Mouse (Mus musculus): Measurements from ENCODE around the gene Naaa. TPM values are rescaled to one million over a fixed set of nuclear protein-coding genes. Genes with fewer than 3 reads are reported as not detected.

The Naaa gene
- polyA plus RNA-seq, 1 experiment from 2014 or later, result 6.3 TPM

DNA sequence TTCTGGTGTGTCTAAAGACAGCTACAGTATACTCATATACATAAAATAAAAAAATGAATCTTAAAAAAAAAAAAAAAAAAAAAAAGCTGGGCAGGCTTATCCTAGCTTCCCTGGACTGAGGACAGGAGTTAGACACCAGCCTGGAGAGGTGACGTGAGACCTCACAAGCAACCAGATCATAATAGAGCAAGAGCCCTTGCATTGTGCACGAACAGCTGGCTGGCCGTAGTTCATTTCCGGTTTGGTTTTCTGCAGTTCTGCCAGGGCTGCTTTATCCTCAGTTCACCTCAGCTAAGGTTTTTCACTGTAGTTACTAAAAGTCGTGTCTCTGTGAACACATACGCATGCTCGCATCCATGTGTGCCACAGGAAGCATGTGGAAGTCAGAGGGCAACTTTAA lies 50.2 kb downstream of the Naaa start:
- Histone ChIP-seq H3K36me3 (ENCODE audit: control insufficient read depth, insufficient read depth, low read length) (no peaks in the 10 kb centered on the region), H3K9me3 (ENCODE audit: control insufficient read depth, low read length) (no peaks in the 10 kb centered on the region), H3K4me2 (ENCODE audit: low read length) (no peak overlapping the region), H3K4me1 (ENCODE audit: control insufficient read depth in 2 of 2, insufficient read depth in 2 of 2, low read length in 2 of 2) (no peaks in the 10 kb centered on the region; a peak in 1 of 4 replicates), H3K27me3 (ENCODE audit: control insufficient read depth, insufficient read depth, low read length) (no peaks in the 10 kb centered on the region), H3K9ac (ENCODE audit: low read length) (no peak overlapping the region), H3K4me3 (ENCODE audit: control insufficient read depth in 1 of 2, insufficient read depth in 1 of 2, low read depth in 1 of 2, low read length in 2 of 2) (no peak overlapping the region), H3K27ac (replicated peaks in 1 of 2; ENCODE audit: control insufficient read depth in 1 of 2, insufficient read depth in 1 of 2, low read depth in 2 of 2, low read length in 2 of 2) (no peak overlapping the region)
- WGBS, result 76% methylated on average over 7 of the region's 7 CpGs
- no peak for ATAC-seq (ENCODE audit: insufficient number of reproducible peaks, insufficient read depth, low FRiP score, low read depth)

DNA sequence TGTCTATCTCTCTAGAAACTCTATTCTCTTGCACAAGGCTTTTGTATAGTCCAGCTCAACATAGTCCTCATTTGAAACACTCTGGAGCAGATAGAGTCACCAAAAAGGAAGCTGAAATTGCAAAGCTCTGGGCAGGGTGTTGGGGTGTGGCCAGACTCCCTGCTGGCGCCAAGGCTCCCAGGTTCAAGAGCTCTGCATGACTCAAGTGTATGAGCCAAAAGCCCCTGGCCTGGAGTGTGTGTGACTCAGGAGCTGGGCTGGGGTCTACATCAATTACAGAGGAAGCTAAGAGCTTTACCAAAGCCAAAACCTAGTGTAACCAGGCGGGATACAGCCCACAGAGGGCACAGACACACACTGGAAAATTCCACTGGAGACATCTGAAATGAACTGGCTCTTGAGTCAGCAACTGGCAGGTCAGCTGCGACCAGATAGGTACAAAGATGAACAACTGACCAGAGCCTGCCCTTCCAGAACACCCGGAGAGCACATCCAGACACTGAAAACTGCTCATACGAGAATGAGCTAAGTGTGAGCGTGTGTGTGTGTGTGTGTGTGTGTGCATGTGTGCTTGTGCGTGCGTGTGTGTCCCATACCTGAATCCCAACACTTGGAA lies 57.6 kb downstream of the Naaa start:
- Histone ChIP-seq H3K4me3 (ENCODE audit: control insufficient read depth in 1 of 2, insufficient read depth in 1 of 2, low read depth in 1 of 2, low read length in 2 of 2) (no peak overlapping the region), H3K27me3 (ENCODE audit: control insufficient read depth, insufficient read depth, low read length) (no peaks in the 10 kb centered on the region), H3K36me3 (ENCODE audit: control insufficient read depth, insufficient read depth, low read length) (no peaks in the 10 kb centered on the region), H3K9me3 (ENCODE audit: control insufficient read depth, low read length) (no peaks in the 10 kb centered on the region), H3K4me2 (ENCODE audit: low read length) (no peak overlapping the region), H3K9ac (ENCODE audit: low read length) (no peak overlapping the region), H3K27ac (replicated peaks in 1 of 2; ENCODE audit: control insufficient read depth in 1 of 2, insufficient read depth in 1 of 2, low read depth in 2 of 2, low read length in 2 of 2) (no peak overlapping the region), H3K4me1 (ENCODE audit: control insufficient read depth in 2 of 2, insufficient read depth in 2 of 2, low read length in 2 of 2) (peaks cover 2 to 7% of the 10 kb centered on the region in 2 experiments; a peak in 3 of 4 replicates)
- ATAC-seq (ENCODE audit: insufficient number of reproducible peaks, insufficient read depth, low FRiP score, low read depth), result no peak
- WGBS, result 79% methylated on average over 8 of the region's 8 CpGs

DNA sequence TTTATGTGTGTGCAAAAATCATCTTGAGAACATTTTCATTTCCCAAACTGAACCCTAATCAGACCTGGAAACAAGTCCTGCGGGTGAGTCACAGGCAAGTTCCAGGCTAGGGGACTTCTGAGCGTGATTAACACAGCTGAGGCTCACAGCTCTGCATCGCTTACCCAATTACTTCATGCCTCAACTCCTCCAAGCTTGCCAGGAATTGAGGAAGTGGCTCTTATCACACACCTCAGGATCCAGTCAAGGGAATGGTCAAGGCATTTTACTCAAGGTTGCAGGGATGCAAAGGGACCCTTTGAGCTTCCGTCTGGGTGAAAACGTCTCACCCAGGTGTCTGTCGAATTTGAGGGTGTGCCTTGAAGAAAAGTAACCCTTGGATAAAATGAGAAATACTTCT lies 58.1 kb downstream of the Naaa start:
- H3K4me3 ChIP-seq (ENCODE audit: control insufficient read depth in 1 of 2, insufficient read depth in 1 of 2, low read depth in 1 of 2, low read length in 2 of 2), result no peak overlapping the region
- no peak overlapping the region for H3K4me2 ChIP-seq (ENCODE audit: low read length)
- no peak overlapping the region for H3K9ac ChIP-seq (ENCODE audit: low read length)
- H3K36me3 ChIP-seq (ENCODE audit: control insufficient read depth, insufficient read depth, low read length), result no peaks in the 10 kb centered on the region
- no peak for ATAC-seq (ENCODE audit: insufficient number of reproducible peaks, insufficient read depth, low FRiP score, low read depth)
- 38% methylated on average over 6 of the region's 6 CpGs for WGBS
- peaks cover 2 to 7% of the 10 kb centered on the region in 2 experiments; a peak in 3 of 4 replicates for H3K4me1 ChIP-seq (ENCODE audit: control insufficient read depth in 2 of 2, insufficient read depth in 2 of 2, low read length in 2 of 2)
- H3K27ac ChIP-seq (replicated peaks in 1 of 2; ENCODE audit: control insufficient read depth in 1 of 2, insufficient read depth in 1 of 2, low read depth in 2 of 2, low read length in 2 of 2), result no peak overlapping the region
- no peaks in the 10 kb centered on the region for H3K9me3 ChIP-seq (ENCODE audit: control insufficient read depth, low read length)
- H3K27me3 ChIP-seq (ENCODE audit: control insufficient read depth, insufficient read depth, low read length), result no peaks in the 10 kb centered on the region

DNA sequence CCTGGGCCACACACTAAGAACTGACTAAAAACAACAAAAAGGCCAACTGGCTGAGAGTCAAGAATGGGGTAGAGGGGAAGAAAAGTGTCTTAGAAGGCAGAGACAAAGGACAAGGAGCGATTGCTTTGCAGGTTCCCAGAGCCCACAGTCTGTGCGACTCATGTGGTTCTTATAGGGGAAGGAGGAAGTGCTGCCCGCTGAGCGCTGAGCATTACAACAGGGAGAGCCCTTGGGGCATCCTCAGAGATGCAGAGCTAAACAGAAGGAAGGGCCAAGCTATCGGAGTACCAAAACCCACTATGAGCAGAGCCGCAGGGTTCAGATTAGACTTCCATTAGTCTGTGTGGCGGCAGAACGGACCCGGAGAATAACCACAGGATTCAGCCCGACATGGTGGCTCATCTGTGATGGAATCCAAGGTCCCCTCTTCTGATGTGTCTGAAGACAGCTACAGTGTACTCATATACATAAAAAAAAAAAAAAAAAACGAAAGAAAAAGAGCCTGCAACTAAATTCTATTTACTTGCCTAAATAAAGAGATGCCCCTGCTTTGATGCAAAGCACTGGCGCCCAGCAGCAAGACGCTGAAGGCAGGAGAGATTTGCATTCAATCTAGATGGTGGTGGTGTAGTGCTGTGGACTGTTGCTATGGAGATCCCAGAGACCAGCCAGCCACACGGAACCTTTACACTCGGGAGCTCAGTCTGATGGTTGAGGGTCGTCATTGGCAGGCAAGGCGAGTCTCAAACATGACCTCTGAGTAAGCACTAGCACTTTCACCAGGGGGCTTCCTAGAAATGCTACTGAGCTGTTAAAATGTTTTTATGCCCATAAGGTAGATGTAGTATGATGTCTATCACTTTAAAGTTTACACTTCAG lies 58.8 kb downstream of the Naaa start:
- Histone ChIP-seq H3K4me2 (ENCODE audit: low read length) (no peak overlapping the region), H3K9ac (ENCODE audit: low read length) (no peak overlapping the region), H3K4me3 (ENCODE audit: control insufficient read depth in 1 of 2, insufficient read depth in 1 of 2, low read depth in 1 of 2, low read length in 2 of 2) (no peak overlapping the region), H3K4me1 (ENCODE audit: control insufficient read depth in 2 of 2, insufficient read depth in 2 of 2, low read length in 2 of 2) (peaks cover 2 to 7% of the 10 kb centered on the region in 2 experiments; a peak in 3 of 4 replicates), H3K27me3 (ENCODE audit: control insufficient read depth, insufficient read depth, low read length) (no peaks in the 10 kb centered on the region), H3K36me3 (ENCODE audit: control insufficient read depth, insufficient read depth, low read length) (no peaks in the 10 kb centered on the region), H3K27ac (replicated peaks in 1 of 2; ENCODE audit: control insufficient read depth in 1 of 2, insufficient read depth in 1 of 2, low read depth in 2 of 2, low read length in 2 of 2) (no peak overlapping the region), H3K9me3 (ENCODE audit: control insufficient read depth, low read length) (no peaks in the 10 kb centered on the region)
- WGBS, result 59% methylated on average over 17 of the region's 17 CpGs
- no peak for ATAC-seq (ENCODE audit: insufficient number of reproducible peaks, insufficient read depth, low FRiP score, low read depth)

DNA sequence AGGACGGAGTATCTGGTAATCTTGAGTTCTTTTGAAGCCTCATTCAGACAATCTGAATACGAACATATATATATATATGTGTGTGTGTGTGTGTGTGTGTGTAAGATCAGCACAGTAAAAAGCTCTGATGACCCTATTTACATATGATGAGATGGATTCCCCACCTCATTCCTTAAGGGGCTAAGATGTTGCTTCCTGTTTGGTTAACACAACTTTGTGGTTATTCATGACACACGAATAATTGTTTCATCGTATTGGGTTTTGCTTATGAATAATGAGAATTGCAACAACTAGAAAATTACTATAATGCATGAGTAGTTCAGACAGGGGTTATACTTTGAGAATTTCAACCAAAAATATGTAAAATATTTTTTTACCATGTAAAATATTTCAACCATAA lies 62.7 kb downstream of the Naaa start, which contains the start of gene U90926:
TSS of gene U90926 (minus strand) at position 101 of the 400 bp plus-strand sequence.
- Histone ChIP-seq H3K9me3 (ENCODE audit: control insufficient read depth, low read length) (no peaks in the 10 kb centered on the region), H3K27ac (replicated peaks in 1 of 2; ENCODE audit: control insufficient read depth in 1 of 2, insufficient read depth in 1 of 2, low read depth in 2 of 2, low read length in 2 of 2) (no peak within 1 kb of the TSS), H3K27me3 (ENCODE audit: control insufficient read depth, insufficient read depth, low read length) (no peaks in the 10 kb centered on the region), H3K4me2 (ENCODE audit: low read length) (no peak within 1 kb of the TSS), H3K36me3 (ENCODE audit: control insufficient read depth, insufficient read depth, low read length) (no peaks in the 10 kb centered on the region), H3K9ac (ENCODE audit: low read length) (no peak within 1 kb of the TSS), H3K4me3 (ENCODE audit: control insufficient read depth in 1 of 2, insufficient read depth in 1 of 2, low read depth in 1 of 2, low read length in 2 of 2) (no peak within 1 kb of the TSS), H3K4me1 (ENCODE audit: control insufficient read depth in 2 of 2, insufficient read depth in 2 of 2, low read length in 2 of 2) (peaks cover 2 to 7% of the 10 kb centered on the region in 2 experiments; a peak in 3 of 4 replicates)
- 81% methylated on average over 4 of the region's 4 CpGs for WGBS
- ATAC-seq (ENCODE audit: insufficient number of reproducible peaks, insufficient read depth, low FRiP score, low read depth), result no peak

DNA sequence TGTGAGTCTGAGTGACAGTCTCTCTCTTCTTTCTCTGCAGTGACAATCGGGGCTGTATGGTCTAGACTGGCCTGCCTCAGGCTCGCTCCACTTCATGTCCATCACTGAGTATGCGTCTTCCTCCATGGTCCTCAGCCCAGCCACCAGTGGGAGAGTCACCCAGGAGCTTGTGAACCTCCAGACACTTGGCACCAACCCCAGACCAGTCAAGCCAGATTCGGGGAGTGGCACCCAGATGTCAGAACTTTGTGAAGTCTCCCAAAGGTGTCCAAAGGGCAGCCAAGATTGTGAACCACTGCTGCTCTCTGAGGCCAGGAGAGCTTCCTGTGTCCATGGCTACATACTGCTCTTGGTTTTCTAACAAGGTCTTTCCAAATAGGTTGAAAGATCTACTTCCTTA lies 65.7 kb downstream of the Naaa start:
- ATAC-seq (ENCODE audit: insufficient number of reproducible peaks, insufficient read depth, low FRiP score, low read depth), result no peak
- 79% methylated on average over 4 of the region's 4 CpGs for WGBS
- Histone ChIP-seq H3K9ac (ENCODE audit: low read length) (no peak overlapping the region), H3K27me3 (ENCODE audit: control insufficient read depth, insufficient read depth, low read length) (no peaks in the 10 kb centered on the region), H3K4me1 (ENCODE audit: control insufficient read depth in 2 of 2, insufficient read depth in 2 of 2, low read length in 2 of 2) (no peaks in the 10 kb centered on the region), H3K27ac (replicated peaks in 1 of 2; ENCODE audit: control insufficient read depth in 1 of 2, insufficient read depth in 1 of 2, low read depth in 2 of 2, low read length in 2 of 2) (no peak overlapping the region), H3K9me3 (ENCODE audit: control insufficient read depth, low read length) (no peaks in the 10 kb centered on the region), H3K4me3 (ENCODE audit: control insufficient read depth in 1 of 2, insufficient read depth in 1 of 2, low read depth in 1 of 2, low read length in 2 of 2) (no peak overlapping the region), H3K36me3 (ENCODE audit: control insufficient read depth, insufficient read depth, low read length) (no peaks in the 10 kb centered on the region), H3K4me2 (ENCODE audit: low read length) (no peak overlapping the region)

DNA sequence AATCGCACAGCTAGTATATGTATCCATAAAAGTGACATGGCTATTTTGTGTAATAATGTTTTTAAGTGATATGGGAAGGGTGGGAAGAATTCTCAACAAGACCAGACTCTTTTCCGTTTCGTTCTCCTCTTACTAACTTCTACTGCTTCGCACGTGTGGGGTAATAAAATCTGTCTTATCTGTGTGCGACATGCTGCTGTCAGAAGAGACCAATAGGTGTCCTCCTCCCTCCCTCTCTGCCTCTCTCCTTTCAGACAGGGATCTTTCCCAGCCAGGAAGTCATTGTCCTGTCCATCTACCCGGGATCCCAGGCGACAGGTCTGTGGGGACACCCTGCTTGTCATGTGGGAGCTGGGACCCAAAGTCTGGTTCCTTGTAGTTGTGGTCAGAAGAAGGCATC lies 67.8 kb downstream of the Naaa start:
- H3K27ac ChIP-seq (replicated peaks in 1 of 2; ENCODE audit: control insufficient read depth in 1 of 2, insufficient read depth in 1 of 2, low read depth in 2 of 2, low read length in 2 of 2), result no peak overlapping the region
- WGBS, result 68% methylated on average over 8 of the region's 8 CpGs
- no peaks in the 10 kb centered on the region; a peak in 1 of 4 replicates for H3K4me1 ChIP-seq (ENCODE audit: control insufficient read depth in 2 of 2, insufficient read depth in 2 of 2, low read length in 2 of 2)
- H3K4me3 ChIP-seq (ENCODE audit: control insufficient read depth in 1 of 2, insufficient read depth in 1 of 2, low read depth in 1 of 2, low read length in 2 of 2), result no peak overlapping the region
- peaks cover 4% of the 10 kb centered on the region for H3K36me3 ChIP-seq (ENCODE audit: control insufficient read depth, insufficient read depth, low read length)
- no peaks in the 10 kb centered on the region for H3K27me3 ChIP-seq (ENCODE audit: control insufficient read depth, insufficient read depth, low read length)
- H3K9me3 ChIP-seq (ENCODE audit: control insufficient read depth, low read length), result no peaks in the 10 kb centered on the region
- no peak overlapping the region for H3K4me2 ChIP-seq (ENCODE audit: low read length)
- no peak for ATAC-seq (ENCODE audit: insufficient number of reproducible peaks, insufficient read depth, low FRiP score, low read depth)
- H3K9ac ChIP-seq (ENCODE audit: low read length), result no peak overlapping the region

All from heart, embryonic 14.5 days (tissue).